Mouse (Mus musculus) macrophage (primary cell): ENCODE data around the gene Shc3. TPM values are rescaled to one million over a fixed set of nuclear protein-coding genes. Genes with fewer than 3 reads are reported as not detected.

Experiments used
- H3K27ac ChIP-seq: fragments of 350-480 bp; formaldehyde crosslinking; 2 replicates; pipeline ENCODE4 v1.9.0; 2021
- H3K36me3 ChIP-seq: fragments of 350-480 bp; formaldehyde crosslinking; 2 replicates; pipeline ENCODE4 v1.9.0; 2021; ENCODE audit errors: inconsistent target
- H3K4me3 ChIP-seq: fragments of 350-480 bp; formaldehyde crosslinking; 2 replicates; pipeline ENCODE4 v1.9.0; 2021; ENCODE audit errors: inconsistent target
- H3K79me2 ChIP-seq: fragments of 350-480 bp; formaldehyde crosslinking; 2 replicates; pipeline ENCODE4 v1.9.0; 2021; ENCODE audit errors: inconsistent target
- WGBS: methylation state at CpG from one replicate; pipeline ENCODE4 v1.1.7; 2026; ENCODE audit warnings: inconsistent platforms; ENCODE audit not compliant: missing documents; 5-methylcytosine and 5-hydroxymethylcytosine counted together
- polyA plus RNA-seq: library from polyadenylated mRNA; stranded (reverse); fragments of 250-400 nt; gene quantifications from 3 replicates; pipeline ENCODE4 v1.2.4, GENCODE M21; 2018; ENCODE audit warnings: inconsistent platforms

The Shc3 gene
- polyA plus RNA-seq, 1 experiment from 2014 or later, result not detected

GRCm38 (mm10) chr13:51425662-51426443, 143.4 kb downstream of the Shc3 start:
- Histone ChIP-seq H3K36me3 (no peaks in the 10 kb centered on the region), H3K4me3 (no peak overlapping the region), H3K79me2 (no peaks in the 10 kb centered on the region), H3K27ac (no peak overlapping the region)
- WGBS, result 82% methylated on average over 4 of the region's 4 CpGs

DNA sequence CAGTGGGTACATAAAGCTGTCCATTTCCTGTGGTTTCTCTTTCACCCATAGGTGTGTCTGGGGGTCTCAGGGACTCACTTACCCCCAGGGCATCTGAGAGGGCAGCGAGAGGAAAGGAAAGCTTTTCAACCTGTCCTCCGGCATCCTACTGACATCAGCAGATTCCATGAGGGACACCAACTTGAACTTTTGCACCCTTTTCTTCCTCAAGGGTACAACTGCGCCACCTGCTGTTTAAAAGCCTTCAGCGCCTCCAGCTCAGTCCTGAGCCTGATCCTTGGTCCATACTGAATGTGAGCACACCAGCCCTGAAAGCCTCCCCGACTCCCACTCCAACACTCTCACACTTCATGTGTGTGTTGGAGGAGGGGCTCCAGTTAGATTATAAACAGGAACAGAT, 144.6 kb downstream of the Shc3 start:
- H3K36me3 ChIP-seq, result no peaks in the 10 kb centered on the region
- no peak overlapping the region for H3K4me3 ChIP-seq
- no peaks in the 10 kb centered on the region for H3K79me2 ChIP-seq
- 21% methylated on average over 3 of the region's 5 CpGs for WGBS
- H3K27ac ChIP-seq, result no peak overlapping the region

GRCm38 (mm10) chr13:51423647-51424046, 145.6 kb downstream of the Shc3 start:
- H3K4me3 ChIP-seq, result no peak overlapping the region
- 67% methylated on average over 9 of the region's 9 CpGs for WGBS
- no peaks in the 10 kb centered on the region for H3K36me3 ChIP-seq

GRCm38 (mm10) chr13:51420861-51421260, 148.4 kb downstream of the Shc3 start:
- 94% methylated on average over 9 of the region's 9 CpGs for WGBS
- no peak overlapping the region for H3K4me3 ChIP-seq
- no peak overlapping the region for H3K27ac ChIP-seq
- no peaks in the 10 kb centered on the region for H3K36me3 ChIP-seq
- H3K79me2 ChIP-seq, result no peaks in the 10 kb centered on the region

More at GRCm38 (mm10) chr13:51423647-51424046, 145.6 kb downstream of the Shc3 start:
- no peak overlapping the region for H3K27ac ChIP-seq
- H3K79me2 ChIP-seq, result no peaks in the 10 kb centered on the region

DNA sequence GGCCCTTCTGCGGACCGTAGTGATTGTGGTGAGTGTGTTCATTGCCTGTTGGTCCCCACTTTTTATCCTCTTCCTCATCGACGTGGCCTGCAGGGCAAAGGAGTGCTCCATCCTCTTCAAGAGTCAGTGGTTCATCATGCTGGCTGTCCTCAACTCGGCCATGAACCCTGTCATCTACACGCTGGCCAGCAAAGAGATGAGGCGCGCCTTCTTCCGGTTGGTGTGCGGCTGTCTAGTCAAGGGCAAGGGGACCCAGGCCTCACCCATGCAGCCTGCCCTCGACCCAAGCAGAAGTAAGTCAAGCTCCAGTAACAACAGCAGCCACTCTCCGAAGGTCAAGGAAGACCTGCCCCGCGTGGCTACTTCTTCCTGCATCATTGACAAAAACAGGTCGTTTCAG, 149.7 kb downstream of the Shc3 start:
- H3K27ac ChIP-seq, result no peak overlapping the region
- H3K79me2 ChIP-seq, result no peaks in the 10 kb centered on the region
- no peak overlapping the region for H3K4me3 ChIP-seq
- no peaks in the 10 kb centered on the region for H3K36me3 ChIP-seq
- WGBS, result 90% methylated on average over 15 of the region's 15 CpGs

DNA sequence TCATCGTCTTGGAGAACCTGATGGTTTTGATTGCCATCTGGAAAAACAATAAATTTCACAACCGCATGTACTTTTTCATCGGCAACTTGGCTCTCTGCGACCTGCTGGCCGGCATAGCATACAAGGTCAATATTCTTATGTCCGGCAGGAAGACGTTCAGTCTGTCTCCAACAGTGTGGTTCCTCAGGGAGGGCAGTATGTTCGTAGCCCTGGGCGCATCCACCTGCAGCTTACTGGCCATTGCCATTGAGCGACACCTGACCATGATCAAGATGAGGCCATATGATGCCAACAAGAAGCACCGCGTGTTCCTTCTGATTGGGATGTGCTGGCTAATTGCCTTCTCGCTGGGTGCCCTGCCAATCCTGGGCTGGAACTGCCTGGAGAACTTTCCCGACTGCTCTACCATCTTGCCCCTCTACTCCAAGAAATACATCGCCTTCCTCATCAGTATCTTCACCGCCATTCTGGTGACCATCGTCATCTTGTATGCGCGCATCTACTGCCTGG, 150.2 kb downstream of the Shc3 start:
- Histone ChIP-seq H3K79me2 (no peaks in the 10 kb centered on the region), H3K36me3 (no peaks in the 10 kb centered on the region), H3K27ac (no peak overlapping the region), H3K4me3 (no peak overlapping the region)
- WGBS, result 84% methylated on average over 16 of the region's 19 CpGs

- 11% methylated on average over 20 of the region's 20 CpGs for WGBS
- Histone ChIP-seq H3K36me3 (no peaks in the 10 kb centered on the region), H3K4me3 (no peak overlapping the region), H3K79me2 (no peaks in the 10 kb centered on the region), H3K27ac (no peak overlapping the region)
These were observed 150.8 kb downstream of the Shc3 start for GRCm38 (mm10) chr13:51418268-51418941.

- Histone ChIP-seq H3K79me2 (no peaks in the 10 kb centered on the region), H3K4me3 (no peak overlapping the region), H3K36me3 (no peaks in the 10 kb centered on the region), H3K27ac (no peak overlapping the region)
- WGBS, result 0% methylated on average over 5 of the region's 6 CpGs
These were observed 151.4 kb downstream of the Shc3 start for GRCm38 (mm10) chr13:51417796-51418195.

- H3K27ac ChIP-seq, result no peak overlapping the region
- no peaks in the 10 kb centered on the region for H3K36me3 ChIP-seq
- no peaks in the 10 kb centered on the region for H3K79me2 ChIP-seq
- no peak overlapping the region for H3K4me3 ChIP-seq
- 92% methylated on average over 11 of the region's 11 CpGs for WGBS
These were observed 152.5 kb downstream of the Shc3 start for GRCm38 (mm10) chr13:51416727-51417126.

DNA sequence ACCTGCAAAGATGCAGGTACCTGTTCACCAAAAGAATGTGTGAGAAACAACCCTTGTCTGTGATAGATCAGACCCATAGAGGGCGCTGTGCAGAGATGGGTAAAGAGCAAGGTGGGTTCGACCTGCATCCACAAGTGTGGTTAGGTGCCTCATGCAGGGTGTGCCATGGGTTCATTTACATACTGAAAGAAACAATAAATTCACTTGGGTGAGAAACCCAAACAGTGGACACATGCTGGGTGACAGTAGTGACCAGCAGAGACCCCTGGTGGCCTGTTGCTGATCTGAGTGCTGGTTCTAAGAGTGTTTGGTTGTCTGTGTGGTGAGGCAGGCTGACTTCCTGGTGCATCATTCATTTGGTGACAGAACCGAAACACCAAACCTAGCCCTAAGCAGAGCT, 155.8 kb downstream of the Shc3 start:
- WGBS, result 53% methylated on average over 3 of the region's 3 CpGs
- Histone ChIP-seq H3K27ac (no peak overlapping the region), H3K79me2 (no peaks in the 10 kb centered on the region), H3K4me3 (no peak overlapping the region), H3K36me3 (no peaks in the 10 kb centered on the region)

DNA sequence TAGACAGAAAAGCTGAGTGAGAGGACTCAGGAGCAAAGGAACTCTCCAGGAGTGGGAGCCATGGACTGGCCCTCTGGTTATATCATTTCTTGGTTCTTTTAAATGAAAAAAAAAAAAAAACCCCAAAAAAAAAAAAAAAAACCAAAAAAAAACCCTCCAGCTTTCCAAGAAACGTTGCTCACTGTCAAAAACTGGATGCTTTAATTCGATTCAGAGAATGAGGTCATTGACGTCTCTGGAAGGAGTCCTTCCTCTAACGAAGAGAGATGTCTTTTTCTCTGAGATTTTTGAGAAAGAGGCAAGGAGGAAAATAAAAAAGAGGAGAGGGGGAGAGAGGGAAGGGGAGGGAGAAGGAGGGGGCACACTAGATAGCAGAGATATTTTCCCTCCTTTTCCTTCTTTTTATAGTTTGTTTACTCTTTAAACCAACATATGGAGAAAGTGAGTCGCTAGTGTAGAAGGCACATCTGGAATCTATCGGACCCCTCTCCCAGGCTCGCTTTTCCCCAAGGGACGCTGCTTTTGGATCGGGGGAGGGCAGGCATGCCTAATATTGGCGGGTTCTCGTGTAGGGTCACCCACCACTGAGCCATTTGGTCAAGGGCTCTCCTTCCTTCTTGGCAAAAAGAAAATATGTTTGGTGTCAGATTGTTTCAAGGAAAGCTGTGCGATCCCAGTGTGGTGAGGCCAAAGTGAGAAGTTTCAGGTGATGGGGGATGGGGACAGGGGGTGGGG, 157.4 kb downstream of the Shc3 start:
- Histone ChIP-seq H3K27ac (no peak overlapping the region), H3K4me3 (no peak overlapping the region), H3K36me3 (no peaks in the 10 kb centered on the region), H3K79me2 (no peaks in the 10 kb centered on the region)
- WGBS, result 85% methylated on average over 12 of the region's 12 CpGs

- no peak overlapping the region for H3K4me3 ChIP-seq
- 88% methylated on average over 9 of the region's 9 CpGs for WGBS
- no peak overlapping the region for H3K27ac ChIP-seq
- H3K36me3 ChIP-seq, result no peaks in the 10 kb centered on the region
- no peaks in the 10 kb centered on the region for H3K79me2 ChIP-seq
These were observed 158.0 kb downstream of the Shc3 start for GRCm38 (mm10) chr13:51411243-51411642.

DNA sequence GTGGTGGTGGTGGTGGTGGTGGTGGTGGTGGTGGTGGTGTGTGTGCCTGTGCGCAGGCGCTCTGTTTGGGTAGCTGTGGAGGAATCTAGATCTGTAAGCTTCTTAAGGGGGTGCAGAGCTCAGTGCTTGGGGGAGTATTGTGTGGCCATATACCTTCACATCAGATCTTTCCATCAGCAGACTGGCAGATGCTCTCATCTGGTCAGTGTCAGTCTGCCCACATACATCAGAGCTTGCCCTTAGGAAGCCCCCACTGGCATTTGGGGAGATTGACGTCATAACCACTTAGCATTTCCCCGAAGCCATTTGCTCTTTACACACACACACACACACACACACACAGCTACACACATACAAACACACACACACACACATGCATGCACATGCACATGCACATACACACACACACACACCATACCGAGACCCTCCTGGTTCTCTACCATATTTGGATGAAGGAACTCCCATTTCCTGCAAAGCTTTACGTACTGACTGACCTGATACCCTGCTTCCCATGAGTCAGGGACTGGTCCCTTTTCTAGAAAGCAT, 159.2 kb downstream of the Shc3 start:
- Histone ChIP-seq H3K4me3 (no peak overlapping the region), H3K27ac (no peak overlapping the region), H3K79me2 (no peaks in the 10 kb centered on the region), H3K36me3 (no peaks in the 10 kb centered on the region)
- 61% methylated on average over 6 of the region's 6 CpGs for WGBS

DNA sequence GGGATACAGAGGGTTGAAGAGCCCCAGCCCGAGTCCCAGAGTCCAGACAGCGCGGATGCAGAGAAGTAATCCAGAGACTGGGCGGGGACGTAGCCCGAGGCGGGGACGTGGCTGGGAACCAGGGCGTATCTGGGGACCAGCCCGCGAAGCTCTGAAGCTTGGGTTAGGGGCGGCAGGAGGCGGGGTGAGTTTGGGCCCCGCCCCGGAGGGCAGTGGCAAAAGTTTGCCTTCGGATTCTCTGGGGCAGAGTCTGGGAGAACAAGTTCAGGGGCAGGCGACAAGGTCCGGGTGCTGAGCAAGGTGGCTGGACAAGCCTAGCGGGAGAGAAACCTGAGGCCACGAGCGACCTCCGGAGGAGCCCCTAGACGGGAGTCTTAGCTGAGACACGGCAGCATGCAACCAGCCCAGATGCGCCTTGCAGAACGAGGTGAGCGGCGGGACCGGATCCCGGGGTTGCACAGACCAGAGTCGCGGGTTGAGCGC, 160.7 kb downstream of the Shc3 start, which contains the start of gene S1pr3:
Gene S1pr3 (plus strand): TSS at position 121 of the 483 bp plus-strand sequence.
- Histone ChIP-seq H3K36me3 (no peaks in the 10 kb centered on the region), H3K27ac (no peak within 1 kb of the TSS), H3K4me3 (no peak within 1 kb of the TSS), H3K79me2 (no peaks in the 10 kb centered on the region)
- WGBS, result 5% methylated on average over 33 of the region's 33 CpGs
